Mouse (Mus musculus): ENCODE measurements around the gene Scrn2. TPM values are rescaled to one million over a fixed set of nuclear protein-coding genes. Genes with fewer than 3 reads are reported as not detected.
A peak's percentile ranks its signal among the peaks of the same experiment; 100 is the strongest.

The Scrn2 gene
- polyA plus RNA-seq, 1 experiment from 2014 or later, result 26.5 TPM

DNA sequence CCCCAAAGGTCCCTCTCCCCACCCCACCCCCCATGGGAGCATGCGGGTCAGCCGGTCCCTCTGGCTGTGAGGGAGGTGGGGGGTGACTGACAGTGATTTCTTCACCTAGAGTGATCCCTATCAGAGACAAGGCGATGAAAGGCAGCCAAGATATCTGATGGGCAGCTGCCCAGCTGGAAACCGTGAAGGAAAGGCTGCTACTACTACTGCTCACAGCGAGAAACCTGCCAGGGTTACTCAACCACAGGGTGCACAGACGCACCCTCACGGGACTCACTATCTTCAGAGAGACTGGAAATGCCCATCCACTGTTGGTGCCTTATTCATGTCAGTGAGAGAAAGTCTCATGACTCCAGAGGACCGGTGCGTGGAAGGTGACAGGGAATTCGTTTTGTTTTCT lies 4.8 kb upstream of the Scrn2 start:
- DNase-seq (ENCODE audit: low spot score) (no peak), ATAC-seq (ENCODE audit: insufficient read depth, low FRiP score, low TSS enrichment) (no peak)
- H3K9me3 ChIP-seq (ENCODE audit: control insufficient read depth, low read length), result no peaks in the 10 kb centered on the region
- WGBS, result 17% methylated on average over 10 of the region's 10 CpGs
- no peak overlapping the region for H3K4me2 ChIP-seq (ENCODE audit: low read depth)
- H3K27me3 ChIP-seq (ENCODE audit: control insufficient read depth, insufficient read depth, low read length), result peaks cover 38% of the 10 kb centered on the region
- H3K36me3 ChIP-seq (ENCODE audit: control insufficient read depth, insufficient read depth, low read length), result no peaks in the 10 kb centered on the region
- no peak overlapping the region for H3K9ac ChIP-seq (ENCODE audit: low read length)
- H3K27ac ChIP-seq (ENCODE audit: low read depth, low read length), result no peak overlapping the region
- peaks cover 12% of the 10 kb centered on the region for H3K4me1 ChIP-seq (ENCODE audit: control insufficient read depth, insufficient read depth, low read length)
- H3K4me3 ChIP-seq (ENCODE audit: low read depth, low read length), result no peak overlapping the region

DNA sequence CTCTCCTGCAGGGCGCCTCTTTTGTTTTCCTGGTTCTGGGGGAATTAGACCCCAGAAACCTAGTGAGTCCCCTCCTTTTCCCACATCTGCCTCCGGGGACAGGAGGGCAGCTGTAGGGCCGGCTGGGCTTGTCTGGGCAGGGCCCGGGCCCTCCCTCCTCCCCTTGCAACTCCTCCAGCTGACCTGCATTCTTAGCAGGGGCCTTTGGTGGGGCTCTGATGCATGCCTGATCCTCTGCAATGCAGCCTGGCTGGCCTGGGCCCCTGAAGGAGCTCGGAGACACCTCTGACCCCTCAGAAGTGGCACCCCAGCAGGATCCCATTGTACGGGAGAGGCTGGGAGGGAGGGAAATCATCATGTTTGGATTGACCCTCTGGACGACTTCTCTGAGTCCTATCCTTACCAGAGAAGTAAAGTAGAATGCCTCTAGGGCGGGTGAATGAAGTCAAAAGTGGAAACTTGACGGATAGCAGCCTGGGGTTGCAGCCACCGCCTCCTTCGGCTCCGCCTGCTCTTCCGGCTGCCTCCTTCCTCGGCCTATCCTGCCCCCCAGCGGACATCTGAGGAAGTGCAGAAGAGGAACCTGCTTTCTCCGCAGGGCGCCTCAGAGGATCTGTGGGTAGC lies 3.9 kb upstream of the Scrn2 start:
- peak; percentile 91 for DNase-seq (ENCODE audit: low spot score)
- under 1% methylated on average over 17 of the region's 17 CpGs for WGBS
- H3K27ac ChIP-seq (ENCODE audit: low read depth, low read length), result 0 out of 2 replicates have a peak overlapping the region, but pooled peaks have one; percentile 27
- peak overlapping the region; percentile 57; the same call in 1 of the 2 replicates for H3K9ac ChIP-seq (ENCODE audit: low read length)
- H3K9me3 ChIP-seq (ENCODE audit: control insufficient read depth, low read length), result no peaks in the 10 kb centered on the region
- peak; percentile 30; the same call in 1 of the 2 replicates for ATAC-seq (ENCODE audit: insufficient read depth, low FRiP score, low TSS enrichment)
- peaks cover 30% of the 10 kb centered on the region for H3K27me3 ChIP-seq (ENCODE audit: control insufficient read depth, insufficient read depth, low read length)
- H3K4me2 ChIP-seq (ENCODE audit: low read depth), result peak overlapping the region; percentile 55
- H3K36me3 ChIP-seq (ENCODE audit: control insufficient read depth, insufficient read depth, low read length), result no peaks in the 10 kb centered on the region
- H3K4me3 ChIP-seq (ENCODE audit: low read depth, low read length), result peak overlapping the region; percentile 23
- peaks cover 17% of the 10 kb centered on the region for H3K4me1 ChIP-seq (ENCODE audit: control insufficient read depth, insufficient read depth, low read length)

DNA sequence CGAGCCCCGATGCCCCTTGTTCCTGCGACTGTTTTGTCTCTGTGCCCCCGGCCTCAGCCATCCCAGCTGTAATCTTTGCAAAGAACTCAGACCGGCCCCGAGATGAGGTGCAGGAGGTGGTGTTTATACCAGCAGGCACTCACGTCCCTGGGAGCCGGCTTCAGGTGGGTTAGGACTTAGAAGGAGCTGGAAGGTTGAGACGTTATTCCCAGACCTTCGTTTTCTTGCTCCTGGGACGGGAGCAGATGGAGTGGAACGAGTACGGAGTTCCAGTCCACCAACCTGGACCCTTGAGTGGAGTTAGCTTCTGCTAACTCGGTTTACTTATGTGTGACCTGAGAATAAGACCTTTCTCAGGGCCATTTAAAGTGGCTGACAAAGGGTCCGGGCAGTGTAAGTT lies 688 bp downstream of the Scrn2 start:
- DNase-seq (ENCODE audit: low spot score) (no peak), ATAC-seq (ENCODE audit: insufficient read depth, low FRiP score, low TSS enrichment) (no peak)
- H3K27ac ChIP-seq (ENCODE audit: low read depth, low read length), result no peak overlapping the region
- 20% methylated on average over 15 of the region's 15 CpGs for WGBS
- peaks cover 8% of the 10 kb centered on the region for H3K4me1 ChIP-seq (ENCODE audit: control insufficient read depth, insufficient read depth, low read length)
- H3K9ac ChIP-seq (ENCODE audit: low read length), result peak overlapping the region; percentile 67
- H3K4me3 ChIP-seq (ENCODE audit: low read depth, low read length), result peak overlapping the region; percentile 52
- no peaks in the 10 kb centered on the region for H3K27me3 ChIP-seq (ENCODE audit: control insufficient read depth, insufficient read depth, low read length)
- H3K4me2 ChIP-seq (ENCODE audit: low read depth), result peak overlapping the region; percentile 52
- H3K9me3 ChIP-seq (ENCODE audit: control insufficient read depth, low read length), result no peaks in the 10 kb centered on the region
- H3K36me3 ChIP-seq (ENCODE audit: control insufficient read depth, insufficient read depth, low read length), result peaks cover 2% of the 10 kb centered on the region; the same call in 1 of the 2 replicates

DNA sequence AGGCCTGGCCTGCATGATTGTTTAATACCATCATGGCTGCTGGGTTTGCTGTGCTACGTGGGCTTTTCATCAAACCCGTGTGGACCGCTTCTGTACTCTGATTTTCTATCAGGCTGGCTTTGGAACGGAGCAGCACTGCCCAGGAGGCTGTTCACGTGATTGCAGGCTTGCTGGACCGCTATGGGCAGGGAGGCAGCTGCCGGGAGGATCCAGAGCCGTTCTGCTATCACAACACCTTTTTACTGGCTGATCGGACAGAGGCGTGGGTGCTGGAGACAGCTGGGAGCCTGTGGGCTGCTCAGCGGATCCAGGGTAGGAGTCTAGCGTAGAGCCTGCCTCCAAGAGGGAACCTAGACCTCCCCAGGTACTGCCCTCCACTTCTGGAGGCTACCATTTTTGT lies 2.2 kb downstream of the Scrn2 start:
- H3K27me3 ChIP-seq (ENCODE audit: control insufficient read depth, insufficient read depth, low read length), result no peaks in the 10 kb centered on the region
- 82% methylated on average over 12 of the region's 12 CpGs for WGBS
- H3K9ac ChIP-seq (ENCODE audit: low read length), result no peak overlapping the region
- DNase-seq (ENCODE audit: low spot score) (no peak), ATAC-seq (ENCODE audit: insufficient read depth, low FRiP score, low TSS enrichment) (no peak)
- peaks cover 2% of the 10 kb centered on the region; the same call in 1 of the 2 replicates for H3K36me3 ChIP-seq (ENCODE audit: control insufficient read depth, insufficient read depth, low read length)
- no peak overlapping the region for H3K4me2 ChIP-seq (ENCODE audit: low read depth)
- H3K27ac ChIP-seq (ENCODE audit: low read depth, low read length), result no peak overlapping the region
- H3K9me3 ChIP-seq (ENCODE audit: control insufficient read depth, low read length), result no peaks in the 10 kb centered on the region
- H3K4me3 ChIP-seq (ENCODE audit: low read depth, low read length), result no peak overlapping the region
- peaks cover 5% of the 10 kb centered on the region; the same call in 1 of the 2 replicates for H3K4me1 ChIP-seq (ENCODE audit: control insufficient read depth, insufficient read depth, low read length)

DNA sequence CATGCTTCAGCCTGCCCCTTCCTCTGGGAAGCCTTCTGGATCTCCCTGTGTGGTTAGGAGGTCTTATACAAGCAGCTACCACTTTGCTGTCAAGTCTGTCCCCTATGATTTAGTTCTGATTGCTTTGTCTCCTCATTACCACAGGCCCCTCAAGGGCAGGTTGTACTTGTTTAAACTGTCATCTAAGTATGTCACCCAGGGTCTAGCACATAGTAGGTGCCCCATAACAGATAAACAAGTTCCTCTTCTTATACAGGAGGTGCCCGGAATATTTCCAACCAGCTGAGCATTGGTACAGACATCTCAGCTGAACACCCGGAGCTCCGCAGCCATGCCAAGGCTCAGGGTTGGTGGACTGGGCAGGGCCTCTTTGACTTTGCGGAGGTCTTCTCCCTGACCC lies 2.8 kb downstream of the Scrn2 start:
- H3K9me3 ChIP-seq (ENCODE audit: control insufficient read depth, low read length), result no peaks in the 10 kb centered on the region
- H3K4me1 ChIP-seq (ENCODE audit: control insufficient read depth, insufficient read depth, low read length), result peaks cover 5% of the 10 kb centered on the region; the same call in 1 of the 2 replicates
- ATAC-seq (ENCODE audit: insufficient read depth, low FRiP score, low TSS enrichment) (no peak), DNase-seq (ENCODE audit: low spot score) (no peak)
- H3K27ac ChIP-seq (ENCODE audit: low read depth, low read length), result no peak overlapping the region
- H3K4me2 ChIP-seq (ENCODE audit: low read depth), result no peak overlapping the region
- peaks cover 2% of the 10 kb centered on the region; the same call in 1 of the 2 replicates for H3K36me3 ChIP-seq (ENCODE audit: control insufficient read depth, insufficient read depth, low read length)
- no peaks in the 10 kb centered on the region for H3K27me3 ChIP-seq (ENCODE audit: control insufficient read depth, insufficient read depth, low read length)
- WGBS, result 89% methylated on average over 4 of the region's 4 CpGs
- H3K9ac ChIP-seq (ENCODE audit: low read length), result no peak overlapping the region
- H3K4me3 ChIP-seq (ENCODE audit: low read depth, low read length), result no peak overlapping the region

DNA sequence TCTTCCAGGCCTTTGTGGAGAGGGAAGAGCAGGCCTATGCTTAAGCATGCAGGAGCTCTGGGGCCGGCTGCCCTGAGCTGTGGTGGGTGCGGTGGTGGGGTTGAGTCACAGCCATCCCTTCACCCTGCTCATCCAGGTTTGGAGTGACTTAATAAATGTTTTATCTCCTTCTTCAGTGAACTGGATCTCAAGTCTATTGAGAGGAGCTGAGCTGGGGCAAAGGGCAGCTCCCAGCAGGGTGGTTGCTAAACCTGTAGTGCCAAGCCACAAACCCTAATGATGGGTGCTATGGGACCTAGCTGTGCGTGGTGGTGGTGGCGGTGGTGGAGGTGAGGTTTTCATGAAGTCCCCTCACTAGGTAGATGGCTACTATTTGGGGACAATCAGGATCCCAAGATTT lies 4.0 kb downstream of the Scrn2 start:
- H3K9me3 ChIP-seq (ENCODE audit: control insufficient read depth, low read length), result no peaks in the 10 kb centered on the region
- peaks cover 5% of the 10 kb centered on the region; the same call in 1 of the 2 replicates for H3K4me1 ChIP-seq (ENCODE audit: control insufficient read depth, insufficient read depth, low read length)
- H3K27me3 ChIP-seq (ENCODE audit: control insufficient read depth, insufficient read depth, low read length), result no peaks in the 10 kb centered on the region
- no peak overlapping the region for H3K4me3 ChIP-seq (ENCODE audit: low read depth, low read length)
- no peak overlapping the region for H3K4me2 ChIP-seq (ENCODE audit: low read depth)
- peak overlapping the region; percentile 14; the same call in 1 of the 2 replicates for H3K9ac ChIP-seq (ENCODE audit: low read length)
- DNase-seq (ENCODE audit: low spot score), result no peak
- ATAC-seq (ENCODE audit: insufficient read depth, low FRiP score, low TSS enrichment), result no peak
- 88% methylated on average over 4 of the region's 4 CpGs for WGBS
- H3K36me3 ChIP-seq (ENCODE audit: control insufficient read depth, insufficient read depth, low read length), result peaks cover 2% of the 10 kb centered on the region; the same call in 1 of the 2 replicates
- no peak overlapping the region for H3K27ac ChIP-seq (ENCODE audit: low read depth, low read length)

DNA sequence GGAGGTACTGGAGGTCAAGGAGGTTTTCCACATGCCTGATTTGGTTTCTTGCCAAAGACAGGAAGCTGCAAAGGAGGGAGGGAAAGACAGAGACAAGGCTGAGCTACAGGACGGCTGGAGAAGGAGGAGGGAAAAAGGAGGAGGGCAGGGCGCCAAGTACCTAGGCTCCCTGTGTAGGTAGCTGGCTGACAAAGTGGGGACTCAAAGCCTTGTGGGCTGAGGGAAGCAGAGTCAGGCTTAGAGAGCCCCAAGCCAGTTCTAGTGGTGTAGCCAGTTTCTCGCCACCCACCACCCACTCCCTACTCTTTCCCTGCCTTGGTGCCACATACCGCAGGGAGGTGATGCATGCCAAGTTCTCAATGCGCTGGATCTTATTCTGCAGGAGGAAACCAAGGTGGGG lies 6.4 kb downstream of the Scrn2 start:
- no peak overlapping the region for H3K9ac ChIP-seq (ENCODE audit: low read length)
- H3K36me3 ChIP-seq (ENCODE audit: control insufficient read depth, insufficient read depth, low read length), result peaks cover 2% of the 10 kb centered on the region; the same call in 1 of the 2 replicates
- no peaks in the 10 kb centered on the region for H3K9me3 ChIP-seq (ENCODE audit: control insufficient read depth, low read length)
- no peak overlapping the region for H3K4me3 ChIP-seq (ENCODE audit: low read depth, low read length)
- H3K27ac ChIP-seq (ENCODE audit: low read depth, low read length), result no peak overlapping the region
- no peak for ATAC-seq (ENCODE audit: insufficient read depth, low FRiP score, low TSS enrichment)
- 79% methylated on average over 5 of the region's 5 CpGs for WGBS
- no peak for DNase-seq (ENCODE audit: low spot score)
- no peaks in the 10 kb centered on the region for H3K27me3 ChIP-seq (ENCODE audit: control insufficient read depth, insufficient read depth, low read length)
- no peak overlapping the region for H3K4me2 ChIP-seq (ENCODE audit: low read depth)
- H3K4me1 ChIP-seq (ENCODE audit: control insufficient read depth, insufficient read depth, low read length), result no peaks in the 10 kb centered on the region

DNA sequence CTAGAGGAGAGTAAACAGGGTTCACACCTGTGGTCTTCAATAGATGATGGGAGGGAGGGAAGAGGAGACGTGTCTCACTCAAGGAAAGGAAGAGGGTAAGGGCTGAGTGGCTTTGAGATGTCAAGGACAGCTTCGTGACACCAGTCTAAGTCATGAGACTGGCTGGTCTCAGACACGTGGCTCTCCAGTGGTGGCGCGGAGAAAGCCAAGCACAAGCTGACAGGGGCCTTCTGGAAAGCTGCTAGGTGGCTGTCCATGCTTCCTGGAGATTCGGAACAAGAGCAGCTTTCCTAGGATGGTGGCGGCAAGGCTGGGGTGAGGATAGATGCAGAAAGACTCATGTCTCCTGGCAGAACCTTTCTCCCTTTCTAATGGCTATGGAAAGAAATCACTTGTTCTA lies 9.1 kb downstream of the Scrn2 start:
- peaks cover 4% of the 10 kb centered on the region; the same call in 1 of the 2 replicates for H3K4me1 ChIP-seq (ENCODE audit: control insufficient read depth, insufficient read depth, low read length)
- 70% methylated on average over 7 of the region's 7 CpGs for WGBS
- ATAC-seq (ENCODE audit: insufficient read depth, low FRiP score, low TSS enrichment) (no peak), DNase-seq (ENCODE audit: low spot score) (no peak)
- no peak overlapping the region for H3K9ac ChIP-seq (ENCODE audit: low read length)
- no peaks in the 10 kb centered on the region for H3K27me3 ChIP-seq (ENCODE audit: control insufficient read depth, insufficient read depth, low read length)
- no peaks in the 10 kb centered on the region for H3K36me3 ChIP-seq (ENCODE audit: control insufficient read depth, insufficient read depth, low read length)
- H3K4me2 ChIP-seq (ENCODE audit: low read depth), result no peak overlapping the region
- no peak overlapping the region for H3K4me3 ChIP-seq (ENCODE audit: low read depth, low read length)
- no peaks in the 10 kb centered on the region for H3K9me3 ChIP-seq (ENCODE audit: control insufficient read depth, low read length)
- no peak overlapping the region for H3K27ac ChIP-seq (ENCODE audit: low read depth, low read length)
